Mouse (Mus musculus) thymus, adult 2 months (tissue): Measurements from ENCODE around the gene Wdr62. TPM values are rescaled to one million over a fixed set of nuclear protein-coding genes. Genes with fewer than 3 reads are reported as not detected.

Experiments
- DNase-seq: peaks from one replicate; pipeline ENCODE4 v3.0.0; 2021
- H3K27ac ChIP-seq: fragments of 200-500 bp; 2 replicates; pipeline ENCODE4 v1.5.1; 2012; ENCODE audit warnings: low read length, control low read depth; ENCODE audit not compliant: control insufficient read depth, insufficient read depth
- H3K27me3 ChIP-seq: fragments of 200-500 bp; 2 replicates; pipeline ENCODE4 v1.6.1; 2012; ENCODE audit warnings: mild to moderate bottlenecking, low read length, moderate library complexity, mixed read lengths; ENCODE audit not compliant: control insufficient read depth, insufficient read depth
- H3K36me3 ChIP-seq: fragments of 200-500 bp; 2 replicates; pipeline ENCODE4 v1.6.1; 2012; ENCODE audit warnings: mild to moderate bottlenecking, low read length, moderate library complexity; ENCODE audit not compliant: control insufficient read depth, insufficient read depth
- H3K4me1 ChIP-seq: fragments of 200-500 bp; replicated peaks from 2 replicates; pipeline ENCODE4 v1.6.1; 2012; ENCODE audit warnings: low read length; ENCODE audit not compliant: control insufficient read depth, insufficient read depth
- H3K4me3 ChIP-seq: fragments of 200-500 bp; 2 replicates; pipeline ENCODE4 v1.5.1; 2012; ENCODE audit warnings: mild to moderate bottlenecking, low read length, control low read depth, moderate library complexity; ENCODE audit not compliant: control insufficient read depth, insufficient read depth
- CTCF ChIP-seq: fragments of 200-500 bp; IDR thresholded peaks from 2 replicates; pipeline ENCODE4 v1.5.1; 2012; ENCODE audit warnings: mild to moderate bottlenecking, control low read depth, low read length, moderate library complexity, borderline replicate concordance; ENCODE audit not compliant: control insufficient read depth, poor library complexity, insufficient read depth; ENCODE audit errors: extremely low read depth
- POLR2A ChIP-seq: fragments of 200-500 bp; IDR thresholded peaks from 2 replicates; pipeline ENCODE4 v1.6.1; 2012; ENCODE audit warnings: mild to moderate bottlenecking, low read length, control low read depth, moderate library complexity; ENCODE audit not compliant: control insufficient read depth, poor library complexity, insufficient read depth; ENCODE audit errors: extremely low read depth
- WGBS: fragments of 180-500 bp; shearing (Covaris S2); methylation state at CpG from one replicate; pipeline ENCODE4 v1.1.7; 2018; 5-methylcytosine and 5-hydroxymethylcytosine counted together
- polyA plus RNA-seq: library from polyadenylated mRNA; depleted of rRNA; stranded (reverse); fragments of >200 nt; gene quantifications from 2 replicates; pipeline ENCODE4 v1.2.3, GENCODE M21; 2012

The Wdr62 gene
- polyA plus RNA-seq, 1 experiment = 54.1 TPM

GRCm38 (mm10) chr7:30314721-30315155 lies 34.5 kb upstream of the Wdr62 start, which contains the start of gene Syne4:
Gene Syne4, plus strand, starts transcription at chr7:30314807.
- WGBS = 76% methylated on average over 9 of the region's 9 CpGs
- no peak within 1 kb of the TSS for H3K4me3 ChIP-seq
- TF ChIP-seq POLR2A = no peak
- TF ChIP-seq CTCF = no peak
- DNase-seq = no peak
- H3K36me3 ChIP-seq = no peaks in the 10 kb centered on the region
- H3K4me1 ChIP-seq = no peaks in the 10 kb centered on the region
- H3K27me3 ChIP-seq = no peaks in the 10 kb centered on the region
- no peak within 1 kb of the TSS for H3K27ac ChIP-seq

- Histone ChIP-seq H3K4me1 (peaks cover 8% of the 10 kb centered on the region), H3K27me3 (no peaks in the 10 kb centered on the region), H3K36me3 (no peaks in the 10 kb centered on the region), H3K4me3 (no peak overlapping the region), H3K27ac (no peak overlapping the region)
- TF ChIP-seq CTCF (no peak), POLR2A (no peak)
- WGBS = 91% methylated on average over 27 of the region's 27 CpGs
- DNase-seq = no peak
These were observed 33.6 kb upstream of the Wdr62 start for GRCm38 (mm10) chr7:30313666-30314320.

- no peaks in the 10 kb centered on the region for H3K27me3 ChIP-seq
- 93% methylated on average over 12 of the region's 12 CpGs for WGBS
- DNase-seq = no peak
These were observed 29.9 kb upstream of the Wdr62 start for GRCm38 (mm10) chr7:30310136-30310535.

GRCm38 (mm10) chr7:30309395-30310129 lies 29.3 kb upstream of the Wdr62 start:
- DNase-seq = no peak
- Histone ChIP-seq H3K4me3 (peak overlapping the region; percentile 72), H3K4me1 (peaks cover 12% of the 10 kb centered on the region), H3K36me3 (no peaks in the 10 kb centered on the region), H3K27ac (no peak overlapping the region), H3K27me3 (no peaks in the 10 kb centered on the region)
- WGBS = 70% methylated on average over 15 of the region's 15 CpGs
- TF ChIP-seq POLR2A = no peak
- TF ChIP-seq CTCF = no peak

More at GRCm38 (mm10) chr7:30310136-30310535, 29.9 kb upstream of the Wdr62 start:
- no peak overlapping the region for H3K4me3 ChIP-seq
- no peaks in the 10 kb centered on the region for H3K36me3 ChIP-seq
- no peak for TF ChIP-seq POLR2A
- no peak for TF ChIP-seq CTCF
- H3K27ac ChIP-seq = no peak overlapping the region
- H3K4me1 ChIP-seq = peaks cover 12% of the 10 kb centered on the region

GRCm38 (mm10) chr7:30308076-30309005 lies 28.1 kb upstream of the Wdr62 start, which contains the start of gene Alkbh6:
Gene Alkbh6, plus strand, starts transcription at chr7:30308717.
- peaks cover 12% of the 10 kb centered on the region for H3K4me1 ChIP-seq
- DNase-seq = peak; percentile 93
- 0 out of 2 replicates have a peak, but pooled peaks have one; percentile 33 for TF ChIP-seq CTCF
- peak; percentile 66 for TF ChIP-seq POLR2A
- no peaks in the 10 kb centered on the region for H3K36me3 ChIP-seq
- 7% methylated on average over 27 of the region's 27 CpGs for WGBS
- peak within 1 kb of the TSS; percentile 72 for H3K4me3 ChIP-seq
- no peak within 1 kb of the TSS; the same call in 1 of the 2 replicates for H3K27ac ChIP-seq
- H3K27me3 ChIP-seq = no peaks in the 10 kb centered on the region
